Mouse (Mus musculus) adrenal gland, adult 8-10 months (tissue): ENCODE data around the gene Dydc2. TPM values are rescaled to one million over a fixed set of nuclear protein-coding genes. Genes with fewer than 3 reads are reported as not detected.

Source experiments
- DNase-seq: peaks from one replicate; pipeline ENCODE4 v3.0.0; 2022
- total RNA-seq, 4 experiments: library from RNA; stranded (reverse); gene quantifications; 2 replicates each; pipeline ENCODE4 v1.2.4; 2022

The Dydc2 gene
- total RNA-seq, 4 experiments from 2014 or later, result 0.93 to 2.4 (median 1.6) TPM

DNA sequence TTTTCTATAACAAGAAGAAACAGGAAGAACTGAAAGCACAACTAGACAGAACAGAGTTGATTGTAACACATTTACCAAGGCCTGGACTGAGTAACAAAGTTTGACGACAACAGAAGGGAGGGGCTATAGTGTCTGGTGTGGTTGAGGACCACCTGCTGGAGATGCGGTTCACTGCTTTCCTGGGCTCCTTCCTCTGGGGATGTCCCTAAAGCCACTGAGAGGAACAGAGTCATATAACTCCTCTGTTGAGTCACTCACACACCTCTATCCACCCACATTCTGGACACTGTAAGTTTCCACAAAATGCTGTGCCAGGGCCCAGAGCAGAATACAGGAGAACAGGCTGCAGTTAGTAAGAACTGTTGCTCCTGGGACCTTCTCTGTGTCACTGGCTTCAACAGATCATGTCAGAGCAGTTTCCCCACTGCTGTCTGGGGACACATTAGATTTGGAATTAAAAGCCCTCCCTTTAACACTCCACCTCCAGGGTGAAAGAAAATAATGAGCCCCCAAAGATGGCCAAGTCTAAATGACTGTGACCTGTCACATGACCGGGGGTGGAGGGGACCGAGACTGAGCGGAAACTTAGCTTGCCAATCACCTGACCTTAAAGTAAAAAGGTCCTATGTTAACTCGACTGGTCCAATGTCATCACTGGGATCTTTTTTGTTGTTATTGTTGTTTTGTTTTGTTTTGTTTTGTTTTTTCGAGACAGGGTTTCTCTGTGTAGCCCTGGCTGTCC, 68.9 kb downstream of the Dydc2 start:
- no peak for DNase-seq

Other genes starting within 250 kb of the Dydc2 start
- gene Sh2d4b, start 175.9 kb downstream of the Dydc2 start, total RNA-seq, result 1 to 10 TPM; 1.6 to 2.7 (median 2.4) TPM
- 10 to 100 TPM; 31.2 to 34.6 (median 33.0) TPM for gene Tspan14, start 102.4 kb downstream of the Dydc2 start, total RNA-seq
- gene Fam213a, start 55.4 kb downstream of the Dydc2 start, total RNA-seq, result 10 to 100 TPM; 39.2 to 77.5 (median 71.6) TPM
- gene Dydc1, start 3.7 kb upstream of the Dydc2 start, total RNA-seq, result under 1 TPM in 1 of 4 experiments, not detected in 3; 0.37 TPM
- gene Mat1a, start 35.8 kb upstream of the Dydc2 start, total RNA-seq, result 1 to 10 TPM in 1 of 4 experiments, under 1 TPM in 1, not detected in 2; 0.70 to 1.0 TPM
- gene Sftpa1, start 62.6 kb upstream of the Dydc2 start, total RNA-seq, result 1 to 10 TPM in 1 of 4 experiments, under 1 TPM in 3; 0.18 to 1.0 (median 0.44) TPM
- not detected for gene Mbl1, start 82.2 kb upstream of the Dydc2 start, total RNA-seq
- gene Sftpd, start 115.9 kb upstream of the Dydc2 start, total RNA-seq, result not detected
- not detected for gene Gm2832, start 209.6 kb upstream of the Dydc2 start, total RNA-seq